Mouse (Mus musculus) intestine, postnatal 0 days (tissue): ENCODE data around the gene Rptor. TPM values are rescaled to one million over a fixed set of nuclear protein-coding genes. Genes with fewer than 3 reads are reported as not detected.

Source experiments
- ATAC-seq: fragments of 200-750 bp; cut with Nextera tagmentation; 2 replicates; pipeline ENCODE4 v1.8.0; 2017; ENCODE audit warnings: mild to moderate bottlenecking, moderate TSS enrichment, moderate library complexity
- H3K27ac ChIP-seq: fragments of 300-500 bp; sonication (generic); 2 replicates; pipeline ENCODE4 v1.5.1; 2014; ENCODE audit warnings: mild to moderate bottlenecking, low read depth, low read length, moderate library complexity
- H3K27me3 ChIP-seq: fragments of 300-500 bp; sonication (generic); replicated peaks from 2 replicates; pipeline ENCODE4 v1.6.1; 2014; ENCODE audit warnings: low read length, mixed read lengths; ENCODE audit not compliant: control insufficient read depth, insufficient read depth
- H3K36me3 ChIP-seq: fragments of 300-500 bp; sonication (generic); 2 replicates; pipeline ENCODE4 v1.6.1; 2014; ENCODE audit warnings: mild to moderate bottlenecking, moderate library complexity; ENCODE audit not compliant: control insufficient read depth, insufficient read depth
- H3K4me1 ChIP-seq: fragments of 300-500 bp; sonication (generic); replicated peaks from 2 replicates; pipeline ENCODE4 v1.6.1; 2014; ENCODE audit warnings: antibody characterized with exemption, low read length, mixed read lengths; ENCODE audit not compliant: control insufficient read depth, insufficient read depth
- H3K4me2 ChIP-seq: fragments of 300-500 bp; sonication (generic); replicated peaks from 2 replicates; pipeline ENCODE4 v1.6.1; 2014; ENCODE audit warnings: low read depth, mild to moderate bottlenecking, moderate library complexity
- H3K4me3 ChIP-seq: fragments of 300-500 bp; sonication (generic); 2 replicates; pipeline ENCODE4 v1.5.1; 2014; ENCODE audit warnings: low read depth, low read length
- H3K9ac ChIP-seq: fragments of 300-500 bp; sonication (generic); 2 replicates; pipeline ENCODE4 v1.6.1; 2014; ENCODE audit warnings: mild to moderate bottlenecking, low read depth, low read length
- H3K9me3 ChIP-seq: fragments of 300-500 bp; sonication (generic); 2 replicates; pipeline ENCODE4 v1.6.1; 2016; ENCODE audit warnings: mixed run types; ENCODE audit not compliant: control insufficient read depth
- CTCF ChIP-seq: sonication (generic); IDR thresholded peaks from 2 replicates; pipeline ENCODE4 v1.5.1; 2016; ENCODE audit warnings: low read depth, mild to moderate bottlenecking, control low read depth, antibody characterized with exemption, moderate library complexity
- WGBS: fragments of 180-500 bp; shearing (Covaris S2); extraction: QIAGEN DNeasy Blood & Tissue Kit; methylation state at CpG from one replicate; pipeline ENCODE4 v1.1.7; 2014; 5-methylcytosine and 5-hydroxymethylcytosine counted together
- polyA plus RNA-seq: library from polyadenylated mRNA; unstranded; fragments of >200 nt; fragmentation: Nextera tagmentation; extraction: Ambion mirVana; gene quantifications from 2 replicates; pipeline ENCODE4 v1.2.1, GENCODE M21; 2015

Gene Rptor
- polyA plus RNA-seq, 1 experiment from 2014 or later = 5.1 TPM

- WGBS = 79% methylated on average over 7 of the region's 7 CpGs
- no peak overlapping the region for H3K4me3 ChIP-seq
- no peaks in the 10 kb centered on the region for H3K27me3 ChIP-seq
- H3K9ac ChIP-seq = no peak overlapping the region
- no peaks in the 10 kb centered on the region for H3K9me3 ChIP-seq
- H3K4me1 ChIP-seq = no peaks in the 10 kb centered on the region
- peaks cover 3% of the 10 kb centered on the region; the same call in 1 of the 2 replicates for H3K36me3 ChIP-seq
- no peak overlapping the region for H3K4me2 ChIP-seq
- no peak for TF ChIP-seq CTCF
- no peak for ATAC-seq
- H3K27ac ChIP-seq = no peak overlapping the region; the same call in 1 of the 2 replicates
These were observed 156.1 kb downstream of the Rptor start for GRCm38 (mm10) chr11:119758705-119759327.

DNA sequence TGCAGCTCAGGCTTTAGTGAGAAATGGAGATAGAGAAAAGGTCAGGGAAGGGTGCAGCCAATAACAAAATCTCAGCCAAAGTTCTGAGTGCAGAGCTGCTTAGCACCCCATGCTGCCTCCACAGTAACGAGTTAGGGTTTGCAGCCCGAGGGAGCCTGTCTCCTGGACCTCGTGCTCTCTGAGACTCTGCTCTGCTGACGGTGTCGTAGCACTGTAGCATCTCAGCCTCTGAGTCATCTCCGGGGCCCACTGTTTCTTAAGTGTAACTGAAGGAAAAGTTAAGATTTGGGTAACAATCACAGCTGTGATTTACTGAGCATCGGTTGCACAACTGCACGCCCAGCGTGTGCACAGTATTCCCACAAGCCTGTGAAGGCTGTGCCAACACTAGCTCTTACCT lies 160.2 kb downstream of the Rptor start:
- Histone ChIP-seq H3K36me3 (peaks cover 3% of the 10 kb centered on the region; the same call in 1 of the 2 replicates), H3K9ac (no peak overlapping the region), H3K9me3 (no peaks in the 10 kb centered on the region), H3K4me1 (no peaks in the 10 kb centered on the region), H3K27ac (no peak overlapping the region), H3K4me3 (no peak overlapping the region), H3K27me3 (no peaks in the 10 kb centered on the region), H3K4me2 (no peak overlapping the region)
- 80% methylated on average over 9 of the region's 9 CpGs for WGBS
- TF ChIP-seq CTCF = no peak
- ATAC-seq = no peak

GRCm38 (mm10) chr11:119766023-119766422 lies 163.3 kb downstream of the Rptor start:
- Histone ChIP-seq H3K4me1 (no peaks in the 10 kb centered on the region), H3K9ac (no peak overlapping the region), H3K9me3 (no peaks in the 10 kb centered on the region), H3K4me3 (no peak overlapping the region), H3K27ac (no peak overlapping the region), H3K4me2 (no peak overlapping the region), H3K36me3 (no peaks in the 10 kb centered on the region), H3K27me3 (no peaks in the 10 kb centered on the region)
- no peak for ATAC-seq
- TF ChIP-seq CTCF = no peak
- 93% methylated on average over 6 of the region's 6 CpGs for WGBS

- Histone ChIP-seq H3K27me3 (no peaks in the 10 kb centered on the region), H3K4me2 (no peak overlapping the region), H3K4me3 (no peak overlapping the region), H3K4me1 (no peaks in the 10 kb centered on the region), H3K9ac (no peak overlapping the region), H3K9me3 (no peaks in the 10 kb centered on the region), H3K36me3 (0 out of 2 replicates have a peak, but pooled peaks cover 4% of the 10 kb centered on the region), H3K27ac (no peak overlapping the region)
- 85% methylated on average over 5 of the region's 5 CpGs for WGBS
- no peak for ATAC-seq
- TF ChIP-seq CTCF = no peak
These were observed 164.2 kb downstream of the Rptor start for GRCm38 (mm10) chr11:119766782-119767459.

- H3K27me3 ChIP-seq = no peaks in the 10 kb centered on the region
- 0 out of 2 replicates have a peak, but pooled peaks cover 4% of the 10 kb centered on the region for H3K36me3 ChIP-seq
- H3K4me3 ChIP-seq = no peak overlapping the region
- H3K9ac ChIP-seq = no peak overlapping the region
- WGBS = 73% methylated on average over 6 of the region's 6 CpGs
- no peaks in the 10 kb centered on the region for H3K9me3 ChIP-seq
- H3K4me2 ChIP-seq = no peak overlapping the region
- ATAC-seq = no peak
- TF ChIP-seq CTCF = no peak
- no peak overlapping the region for H3K27ac ChIP-seq
- H3K4me1 ChIP-seq = no peaks in the 10 kb centered on the region
These were observed 164.8 kb downstream of the Rptor start for GRCm38 (mm10) chr11:119767525-119767924.

GRCm38 (mm10) chr11:119768511-119768910 lies 165.8 kb downstream of the Rptor start:
- no peaks in the 10 kb centered on the region for H3K9me3 ChIP-seq
- no peaks in the 10 kb centered on the region for H3K4me1 ChIP-seq
- H3K36me3 ChIP-seq = 0 out of 2 replicates have a peak, but pooled peaks cover 4% of the 10 kb centered on the region
- 84% methylated on average over 4 of the region's 4 CpGs for WGBS
- H3K27me3 ChIP-seq = no peaks in the 10 kb centered on the region
- TF ChIP-seq CTCF = no peak
- no peak overlapping the region for H3K4me2 ChIP-seq
- H3K4me3 ChIP-seq = no peak overlapping the region
- no peak overlapping the region for H3K27ac ChIP-seq
- no peak overlapping the region for H3K9ac ChIP-seq
- ATAC-seq = no peak
